Mouse (Mus musculus): ENCODE results near the gene Sapcd1. TPM values are rescaled to one million over a fixed set of nuclear protein-coding genes. Genes with fewer than 3 reads are reported as not detected.

The Sapcd1 gene
- polyA plus RNA-seq, 1 experiment = 0.69 TPM

GRCm38 (mm10) chr17:35026206-35026605 is 1.6 kb downstream of the Sapcd1 start:
- DNase-seq = no peak
- no peak overlapping the region for H3K27ac ChIP-seq (ENCODE audit: insufficient read depth, low read depth, low read length)
- H3K4me3 ChIP-seq (ENCODE audit: insufficient read depth, low read depth, low read length) = no peak overlapping the region
- no peak for TF ChIP-seq CTCF (conservative IDR thresholded peaks at IDR 0.05; ENCODE audit: insufficient read depth, insufficient read length, low read depth, low read length)
- no peak for TF ChIP-seq POLR2A (IDR thresholded peaks at IDR 0.05; ENCODE audit: low read depth, low read length)
- WGBS = 81% methylated on average over 5 of the region's 5 CpGs
- H3K36me3 ChIP-seq (ENCODE audit: control insufficient read depth, insufficient read depth, low read length) = no peaks in the 10 kb centered on the region
- H3K4me1 ChIP-seq (ENCODE audit: control insufficient read depth, insufficient read depth, low read length) = no peaks in the 10 kb centered on the region
- H3K27me3 ChIP-seq (replicated peaks; ENCODE audit: control insufficient read depth, insufficient read depth, low read length) = no peaks in the 10 kb centered on the region

- H3K27ac ChIP-seq (ENCODE audit: insufficient read depth, low read depth, low read length) = no peak overlapping the region
- TF ChIP-seq CTCF (conservative IDR thresholded peaks at IDR 0.05; ENCODE audit: insufficient read depth, insufficient read length, low read depth, low read length) (no peak), POLR2A (IDR thresholded peaks at IDR 0.05; ENCODE audit: low read depth, low read length) (no peak)
- H3K4me1 ChIP-seq (ENCODE audit: control insufficient read depth, insufficient read depth, low read length) = no peaks in the 10 kb centered on the region
- WGBS = 59% methylated on average over 10 of the region's 10 CpGs
- no peak overlapping the region for H3K4me3 ChIP-seq (ENCODE audit: insufficient read depth, low read depth, low read length)
- H3K27me3 ChIP-seq (replicated peaks; ENCODE audit: control insufficient read depth, insufficient read depth, low read length) = no peaks in the 10 kb centered on the region
- DNase-seq = no peak
- H3K36me3 ChIP-seq (ENCODE audit: control insufficient read depth, insufficient read depth, low read length) = no peaks in the 10 kb centered on the region
Measured at GRCm38 (mm10) chr17:35024691-35025488, 2.9 kb downstream of the Sapcd1 start.

GRCm38 (mm10) chr17:35024261-35024660 is 3.6 kb downstream of the Sapcd1 start:
- DNase-seq = no peak
- H3K27me3 ChIP-seq (replicated peaks; ENCODE audit: control insufficient read depth, insufficient read depth, low read length) = no peaks in the 10 kb centered on the region
- H3K4me3 ChIP-seq (ENCODE audit: insufficient read depth, low read depth, low read length) = no peak overlapping the region
- 72% methylated on average over 13 of the region's 13 CpGs for WGBS
- no peak for TF ChIP-seq POLR2A (IDR thresholded peaks at IDR 0.05; ENCODE audit: low read depth, low read length)
- no peak for TF ChIP-seq CTCF (conservative IDR thresholded peaks at IDR 0.05; ENCODE audit: insufficient read depth, insufficient read length, low read depth, low read length)
- no peaks in the 10 kb centered on the region for H3K36me3 ChIP-seq (ENCODE audit: control insufficient read depth, insufficient read depth, low read length)
- no peaks in the 10 kb centered on the region for H3K4me1 ChIP-seq (ENCODE audit: control insufficient read depth, insufficient read depth, low read length)
- H3K27ac ChIP-seq (ENCODE audit: insufficient read depth, low read depth, low read length) = no peak overlapping the region

- no peak overlapping the region for H3K27ac ChIP-seq (ENCODE audit: insufficient read depth, low read depth, low read length)
- no peak overlapping the region for H3K4me3 ChIP-seq (ENCODE audit: insufficient read depth, low read depth, low read length)
- DNase-seq = no peak
- no peaks in the 10 kb centered on the region for H3K4me1 ChIP-seq (ENCODE audit: control insufficient read depth, insufficient read depth, low read length)
- no peak for TF ChIP-seq CTCF (conservative IDR thresholded peaks at IDR 0.05; ENCODE audit: insufficient read depth, insufficient read length, low read depth, low read length)
- TF ChIP-seq POLR2A (IDR thresholded peaks at IDR 0.05; ENCODE audit: low read depth, low read length) = no peak
- WGBS = 64% methylated on average over 4 of the region's 4 CpGs
- no peaks in the 10 kb centered on the region for H3K27me3 ChIP-seq (replicated peaks; ENCODE audit: control insufficient read depth, insufficient read depth, low read length)
- H3K36me3 ChIP-seq (ENCODE audit: control insufficient read depth, insufficient read depth, low read length) = no peaks in the 10 kb centered on the region
Measured at GRCm38 (mm10) chr17:35023756-35024155, 4.1 kb downstream of the Sapcd1 start.

GRCm38 (mm10) chr17:35023221-35023620 is 4.6 kb downstream of the Sapcd1 start:
- H3K27ac ChIP-seq (ENCODE audit: insufficient read depth, low read depth, low read length) = no peak overlapping the region
- no peaks in the 10 kb centered on the region for H3K36me3 ChIP-seq (ENCODE audit: control insufficient read depth, insufficient read depth, low read length)
- TF ChIP-seq CTCF (conservative IDR thresholded peaks at IDR 0.05; ENCODE audit: insufficient read depth, insufficient read length, low read depth, low read length) (no peak), POLR2A (IDR thresholded peaks at IDR 0.05; ENCODE audit: low read depth, low read length) (no peak)
- DNase-seq = no peak
- no peaks in the 10 kb centered on the region for H3K27me3 ChIP-seq (replicated peaks; ENCODE audit: control insufficient read depth, insufficient read depth, low read length)
- no peaks in the 10 kb centered on the region for H3K4me1 ChIP-seq (ENCODE audit: control insufficient read depth, insufficient read depth, low read length)
- no peak overlapping the region for H3K4me3 ChIP-seq (ENCODE audit: insufficient read depth, low read depth, low read length)
- WGBS = 86% methylated on average over 5 of the region's 5 CpGs

- no peaks in the 10 kb centered on the region for H3K4me1 ChIP-seq (ENCODE audit: control insufficient read depth, insufficient read depth, low read length)
- peak overlapping the region; percentile 32; the same call in 1 of the 2 replicates for H3K27ac ChIP-seq (ENCODE audit: insufficient read depth, low read depth, low read length)
- H3K4me3 ChIP-seq (ENCODE audit: insufficient read depth, low read depth, low read length) = no peak overlapping the region
- TF ChIP-seq CTCF (conservative IDR thresholded peaks at IDR 0.05; ENCODE audit: insufficient read depth, insufficient read length, low read depth, low read length) (no peak), POLR2A (IDR thresholded peaks at IDR 0.05; ENCODE audit: low read depth, low read length) (no peak)
- no peak for DNase-seq
- WGBS = 92% methylated on average over 8 of the region's 8 CpGs
- H3K36me3 ChIP-seq (ENCODE audit: control insufficient read depth, insufficient read depth, low read length) = no peaks in the 10 kb centered on the region
- H3K27me3 ChIP-seq (replicated peaks; ENCODE audit: control insufficient read depth, insufficient read depth, low read length) = no peaks in the 10 kb centered on the region
Measured at GRCm38 (mm10) chr17:35022541-35023060, 5.2 kb downstream of the Sapcd1 start.

- peak; percentile 44 for DNase-seq
- Histone ChIP-seq H3K36me3 (ENCODE audit: control insufficient read depth, insufficient read depth, low read length) (no peaks in the 10 kb centered on the region), H3K4me3 (ENCODE audit: insufficient read depth, low read depth, low read length) (no peak overlapping the region), H3K27ac (ENCODE audit: insufficient read depth, low read depth, low read length) (peak overlapping the region; percentile 86), H3K4me1 (ENCODE audit: control insufficient read depth, insufficient read depth, low read length) (no peaks in the 10 kb centered on the region), H3K27me3 (replicated peaks; ENCODE audit: control insufficient read depth, insufficient read depth, low read length) (no peaks in the 10 kb centered on the region)
- TF ChIP-seq CTCF (conservative IDR thresholded peaks at IDR 0.05; ENCODE audit: insufficient read depth, insufficient read length, low read depth, low read length) (no peak), POLR2A (IDR thresholded peaks at IDR 0.05; ENCODE audit: low read depth, low read length) (no peak)
- 66% methylated on average over 6 of the region's 6 CpGs for WGBS
Measured at GRCm38 (mm10) chr17:35021842-35022477, 5.9 kb downstream of the Sapcd1 start.

All from kidney, adult 2 months (tissue).